Mouse (Mus musculus): ENCODE measurements at regions not wholly inside any gene's neighbourhood (a gene's known extent, or its start where the extent isn't known, plus 50 kb on each side); places are given as distances from the start of the nearest gene placed in this dataset.

GRCm38 (mm10) chr1:89296691-89297090 lies 157.9 kb upstream of the Agap1 start:
- no peak for DNase-seq

GRCm38 (mm10) chr1:89297766-89298165 lies 156.8 kb upstream of the Agap1 start:
- no peak for DNase-seq

- DNase-seq: no peak
These were observed 153.5 kb upstream of the Agap1 start for GRCm38 (mm10) chr1:89301151-89301550.

- peak; percentile 30 to 62 for DNase-seq
These were observed 152.1 kb upstream of the Agap1 start for GRCm38 (mm10) chr1:89302368-89302951.

GRCm38 (mm10) chr1:89305171-89305570 lies 149.4 kb upstream of the Agap1 start:
- DNase-seq: no peak

GRCm38 (mm10) chr1:89308788-89309187 lies 145.8 kb upstream of the Agap1 start:
- peak; percentile 56 to 68 for DNase-seq

GRCm38 (mm10) chr1:89313064-89313463 lies 141.5 kb upstream of the Agap1 start:
- DNase-seq: no peak

- no peak for DNase-seq
These were observed 136.7 kb upstream of the Agap1 start for GRCm38 (mm10) chr1:89317897-89318296.

GRCm38 (mm10) chr1:89318663-89319062 lies 135.9 kb upstream of the Agap1 start:
- DNase-seq: no peak

- DNase-seq: peak in 1 of 2 experiments; percentile 32
These were observed 132.0 kb upstream of the Agap1 start for GRCm38 (mm10) chr1:89322621-89323020.

GRCm38 (mm10) chr1:89323091-89323490 lies 131.5 kb upstream of the Agap1 start:
- peak in 1 of 2 experiments; percentile 65 for DNase-seq

- DNase-seq: no peak
These were observed 123.3 kb upstream of the Agap1 start for GRCm38 (mm10) chr1:89331352-89331751.

- DNase-seq: no peak
These were observed 121.9 kb upstream of the Agap1 start for GRCm38 (mm10) chr1:89332676-89333075.

GRCm38 (mm10) chr1:89337861-89338260 lies 116.7 kb upstream of the Agap1 start:
- DNase-seq: no peak

- no peak for DNase-seq
These were observed 111.8 kb upstream of the Agap1 start for GRCm38 (mm10) chr1:89342794-89343193.

GRCm38 (mm10) chr1:89344546-89344945 lies 110.1 kb upstream of the Agap1 start:
- peak; percentile 35 to 52 for DNase-seq

GRCm38 (mm10) chr1:89347341-89347740 lies 107.3 kb upstream of the Agap1 start:
- DNase-seq: no peak

GRCm38 (mm10) chr1:89352936-89353335 lies 101.7 kb upstream of the Agap1 start:
- no peak for DNase-seq

GRCm38 (mm10) chr1:89359257-89359656 lies 95.3 kb upstream of the Agap1 start:
- no peak for DNase-seq

GRCm38 (mm10) chr1:89364547-89365305 lies 89.9 kb upstream of the Agap1 start:
- DNase-seq: no peak

- DNase-seq: peak in 1 of 2 experiments; percentile 37
These were observed 87.7 kb upstream of the Agap1 start for GRCm38 (mm10) chr1:89366891-89367290.

- no peak for DNase-seq
These were observed 80.8 kb upstream of the Agap1 start for GRCm38 (mm10) chr1:89373806-89374205.

GRCm38 (mm10) chr1:89374271-89374670 lies 80.3 kb upstream of the Agap1 start:
- DNase-seq: no peak

- no peak for DNase-seq
These were observed 72.6 kb upstream of the Agap1 start for GRCm38 (mm10) chr1:89382021-89382420.

GRCm38 (mm10) chr1:89385111-89385510 lies 69.5 kb upstream of the Agap1 start:
- DNase-seq: peak; percentile 26 to 50
